Mouse (Mus musculus): ENCODE results near the gene Hist1h3e.
"Not testable (repeated sequence)": the region's sequence is repeated elsewhere in the genome, so short reads cannot be mapped to it uniquely, and the experiment has no call there.

Gene Hist1h3e

GRCm38 (mm10) chr13:23583387-23584068 lies 21.4 kb upstream of the Hist1h3e start:
- DNase-seq (ENCODE audit: low spot score in 2 of 2): no peak

GRCm38 (mm10) chr13:23582219-23583056 lies 20.3 kb upstream of the Hist1h3e start:
- no peak for DNase-seq (ENCODE audit: low spot score in 2 of 2)

GRCm38 (mm10) chr13:23581408-23582218 lies 19.4 kb upstream of the Hist1h3e start, which contains the start of gene Hist1h4d:
Hist1h4d (plus strand) TSS chr13:23581598.
- peak; percentile 97 to 99 for DNase-seq (ENCODE audit: low spot score in 2 of 2)

GRCm38 (mm10) chr13:23577835-23578234 lies 15.7 kb upstream of the Hist1h3e start:
- DNase-seq (ENCODE audit: low spot score in 2 of 2): no peak

GRCm38 (mm10) chr13:23576906-23577639 lies 14.9 kb upstream of the Hist1h3e start:
- no peak for DNase-seq (ENCODE audit: low spot score in 2 of 2)

GRCm38 (mm10) chr13:23576351-23576881 lies 14.2 kb upstream of the Hist1h3e start:
- no peak for DNase-seq (ENCODE audit: low spot score in 2 of 2)

- DNase-seq (ENCODE audit: low spot score in 2 of 2): not testable (repeated sequence)
Observed at GRCm38 (mm10) chr13:23575864-23576313, 13.7 kb upstream of the Hist1h3e start.

GRCm38 (mm10) chr13:23575271-23575851 lies 13.2 kb upstream of the Hist1h3e start, which contains the start of gene Hist1h3d:
Hist1h3d (plus strand) TSS chr13:23575763.
- peak; percentile 20 to 49 for DNase-seq (ENCODE audit: low spot score in 2 of 2)

- DNase-seq (ENCODE audit: low spot score in 2 of 2): not testable (repeated sequence)
Observed at GRCm38 (mm10) chr13:23574546-23575170, 12.5 kb upstream of the Hist1h3e start.

GRCm38 (mm10) chr13:23573898-23574524 lies 11.8 kb upstream of the Hist1h3e start, which contains the start of the genes Hist1h2bf and Hist1h2ad:
Hist1h2bf (minus strand) TSS chr13:23574196.
Hist1h2ad (plus strand) TSS chr13:23574381.
- DNase-seq (ENCODE audit: low spot score in 2 of 2): peak; percentile 78 to 87

GRCm38 (mm10) chr13:23573034-23573897 lies 11.1 kb upstream of the Hist1h3e start:
- DNase-seq (ENCODE audit: low spot score in 2 of 2): not testable (repeated sequence)

GRCm38 (mm10) chr13:23572218-23573033 lies 10.3 kb upstream of the Hist1h3e start:
- DNase-seq (ENCODE audit: low spot score in 2 of 2): no peak

GRCm38 (mm10) chr13:23571504-23572217 lies 9.5 kb upstream of the Hist1h3e start:
- DNase-seq (ENCODE audit: low spot score in 2 of 2): not testable (repeated sequence)

- DNase-seq (ENCODE audit: low spot score in 2 of 2): peak; percentile 58 to 66
Observed at GRCm38 (mm10) chr13:23571022-23571503, 8.9 kb upstream of the Hist1h3e start, which contains the start of the genes Hist1h2ae and Hist1h2bg. Hist1h2ae (minus strand) TSS chr13:23571220. Hist1h2bg (plus strand) TSS chr13:23571396.

GRCm38 (mm10) chr13:23570261-23571021 lies 8.3 kb upstream of the Hist1h3e start:
- DNase-seq (ENCODE audit: low spot score in 2 of 2): not testable (repeated sequence)

GRCm38 (mm10) chr13:23564482-23564881 lies 2.3 kb upstream of the Hist1h3e start:
- no peak for DNase-seq (ENCODE audit: low spot score in 2 of 2)

Data from frontal cortex, postnatal 25 days (tissue).